Mouse (Mus musculus) ovary, postnatal 10 days (tissue): ENCODE results near the gene Serpina11.

Source experiments
- DNase-seq: peaks from one replicate; pipeline ENCODE4 v3.0.0; 2022; ENCODE audit warnings: low spot score

Serpina11 gene

GRCm38 (mm10) chr12:103989857-103990256 lies at the start of gene Serpina11:
Gene Serpina11 (minus strand): TSS chr12:103989957.
- no peak for DNase-seq

- no peak for DNase-seq
Observed at GRCm38 (mm10) chr12:104038181-104038580, 48.4 kb upstream of the Serpina11 start.

- DNase-seq = no peak
Observed at GRCm38 (mm10) chr12:104033752-104034151, 44.0 kb upstream of the Serpina11 start.

- DNase-seq = no peak
Observed at GRCm38 (mm10) chr12:104029986-104030385, 40.2 kb upstream of the Serpina11 start.

- DNase-seq = no peak
Observed at GRCm38 (mm10) chr12:104015280-104015679, 25.5 kb upstream of the Serpina11 start.

GRCm38 (mm10) chr12:104013620-104014019 lies 23.9 kb upstream of the Serpina11 start, which contains the start of gene Serpina9:
Gene Serpina9 (minus strand): TSS chr12:104013755.
- no peak for DNase-seq

- no peak for DNase-seq
Observed at GRCm38 (mm10) chr12:104004689-104005088, 14.9 kb upstream of the Serpina11 start.

GRCm38 (mm10) chr12:104003238-104003612 lies 13.5 kb upstream of the Serpina11 start:
- no peak for DNase-seq

GRCm38 (mm10) chr12:104002569-104003237 lies 12.9 kb upstream of the Serpina11 start:
- no peak for DNase-seq

GRCm38 (mm10) chr12:104000594-104000993 lies 10.8 kb upstream of the Serpina11 start:
- no peak for DNase-seq

GRCm38 (mm10) chr12:103999611-104000010 lies 9.9 kb upstream of the Serpina11 start:
- DNase-seq = no peak

- DNase-seq = no peak
Observed at GRCm38 (mm10) chr12:103996513-103996912, 6.8 kb upstream of the Serpina11 start.

- DNase-seq = peak; percentile 50
Observed at GRCm38 (mm10) chr12:103995292-103996072, 5.7 kb upstream of the Serpina11 start.

- no peak for DNase-seq
Observed at GRCm38 (mm10) chr12:103992945-103993344, 3.2 kb upstream of the Serpina11 start.

GRCm38 (mm10) chr12:103989514-103989767 lies 316 bp downstream of the Serpina11 start:
- DNase-seq = no peak

GRCm38 (mm10) chr12:103988754-103989513 lies 823 bp downstream of the Serpina11 start:
- DNase-seq = no peak

GRCm38 (mm10) chr12:103985868-103986267 lies 3.9 kb downstream of the Serpina11 start:
- DNase-seq = no peak

GRCm38 (mm10) chr12:103984935-103985334 lies 4.8 kb downstream of the Serpina11 start:
- no peak for DNase-seq

GRCm38 (mm10) chr12:103981646-103982360 lies 8.0 kb downstream of the Serpina11 start:
- no peak for DNase-seq

GRCm38 (mm10) chr12:103978294-103978693 lies 11.5 kb downstream of the Serpina11 start:
- DNase-seq = no peak

- no peak for DNase-seq
Observed at GRCm38 (mm10) chr12:103977846-103978245, 11.9 kb downstream of the Serpina11 start.

- DNase-seq = no peak
Observed at GRCm38 (mm10) chr12:103977060-103977459, 12.7 kb downstream of the Serpina11 start.
